Mouse (Mus musculus) midbrain, embryonic 11.5 days (tissue): ENCODE data around the gene Mmp17. TPM values are rescaled to one million over a fixed set of nuclear protein-coding genes. Genes with fewer than 3 reads are reported as not detected.
A peak's percentile ranks its signal among the peaks of the same experiment; 100 is the strongest.

Experiments
- ATAC-seq: fragments of 200-750 bp; cut with Nextera tagmentation; 2 replicates; pipeline ENCODE4 v1.8.0; 2017; ENCODE audit warnings: moderate TSS enrichment, moderate library complexity; ENCODE audit not compliant: low FRiP score
- DNase-seq: peaks from one replicate; pipeline ENCODE4 v3.0.0; 2015; ENCODE audit warnings: low spot score; ENCODE audit errors: missing footprints
- H3K27ac ChIP-seq: fragments of 300-500 bp; sonication (generic); 2 replicates; pipeline ENCODE4 v1.5.1; 2014; ENCODE audit warnings: low read depth, low read length
- H3K27me3 ChIP-seq: fragments of 300-500 bp; sonication (generic); 2 replicates; pipeline ENCODE4 v1.6.1; 2014; ENCODE audit warnings: mild to moderate bottlenecking, low read length, moderate library complexity, mixed read lengths; ENCODE audit not compliant: control insufficient read depth, insufficient read depth
- H3K36me3 ChIP-seq: fragments of 300-500 bp; sonication (generic); 2 replicates; pipeline ENCODE4 v1.6.1; 2014; ENCODE audit warnings: mild to moderate bottlenecking, low read length, moderate library complexity, mixed read lengths; ENCODE audit not compliant: control insufficient read depth, insufficient read depth
- H3K4me1 ChIP-seq: fragments of 300-500 bp; sonication (generic); 2 replicates; pipeline ENCODE4 v1.6.1; 2014; ENCODE audit warnings: low read length; ENCODE audit not compliant: control insufficient read depth, insufficient read depth
- H3K4me2 ChIP-seq: fragments of 300-500 bp; sonication (generic); 2 replicates; pipeline ENCODE4 v1.6.1; 2014; ENCODE audit warnings: mild to moderate bottlenecking, moderate library complexity
- H3K4me3 ChIP-seq: fragments of 300-500 bp; sonication (generic); 2 replicates; pipeline ENCODE4 v1.5.1; 2014; ENCODE audit warnings: low read depth, low read length
- H3K9ac ChIP-seq: fragments of 300-500 bp; sonication (generic); 2 replicates; pipeline ENCODE4 v1.6.1; 2014; ENCODE audit warnings: low read length
- H3K9me3 ChIP-seq: fragments of 300-500 bp; sonication (generic); 2 replicates; pipeline ENCODE4 v1.6.1; 2016; ENCODE audit warnings: low read length; ENCODE audit not compliant: control insufficient read depth
- WGBS: fragments of 180-500 bp; shearing (Covaris S2); extraction: QIAGEN DNeasy Blood & Tissue Kit; methylation state at CpG from one replicate; pipeline ENCODE4 v1.1.7; 2014; 5-methylcytosine and 5-hydroxymethylcytosine counted together
- polyA plus RNA-seq: library from polyadenylated mRNA; unstranded; fragments of >200 nt; fragmentation: Nextera tagmentation; extraction: Ambion mirVana; gene quantifications from 2 replicates; pipeline ENCODE4 v1.2.1, GENCODE M21; 2014

Gene Mmp17
- polyA plus RNA-seq: 3.6 and 4.6 TPM in 2 replicates

DNA sequence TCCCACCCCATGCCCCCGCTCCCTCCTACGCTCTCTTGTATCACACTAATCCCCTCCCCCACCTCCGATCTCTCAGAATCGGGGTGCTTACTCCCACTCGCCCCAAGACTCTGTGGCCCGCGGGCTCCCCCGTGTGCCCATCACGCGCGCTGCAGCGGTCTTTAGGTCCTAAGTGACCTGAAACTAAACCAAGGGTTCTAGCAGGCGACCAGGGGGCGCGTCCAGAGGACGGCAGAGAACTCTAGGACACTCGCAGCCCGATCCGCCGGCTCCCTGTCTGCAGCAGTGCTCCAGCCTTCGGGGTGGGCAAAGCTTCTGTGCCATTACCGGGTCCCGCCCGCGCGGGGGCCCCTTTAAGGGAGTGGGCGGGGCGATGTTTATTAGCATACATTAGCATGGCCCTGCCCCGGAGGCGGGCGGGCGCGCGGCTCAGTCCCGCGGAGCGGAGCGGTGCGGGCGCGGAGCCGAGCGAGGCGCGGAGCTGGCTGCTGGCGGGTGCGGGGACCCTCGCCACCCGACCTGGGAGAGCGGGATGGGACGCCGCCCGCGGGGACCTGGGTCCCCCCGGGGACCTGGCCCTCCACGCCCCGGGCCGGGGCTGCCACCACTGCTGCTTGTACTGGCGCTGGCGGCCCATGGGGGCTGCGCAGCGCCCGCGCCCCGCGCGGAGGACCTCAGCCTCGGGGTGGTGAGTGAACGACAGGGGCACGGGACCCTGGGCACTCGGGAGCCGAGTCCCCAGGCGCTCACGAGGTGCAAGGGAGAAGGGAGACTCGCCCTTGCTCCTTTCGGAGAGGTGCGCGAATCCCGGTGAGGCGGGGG, at the start of gene Mmp17:
Mmp17 (plus strand) TSS at position 409 of the 822 bp plus-strand sequence.
- under 1% methylated on average over 71 of the region's 80 CpGs for WGBS
- Histone ChIP-seq H3K36me3 (no peaks in the 10 kb centered on the region), H3K27ac (no peak within 1 kb of the TSS), H3K9me3 (no peaks in the 10 kb centered on the region), H3K9ac (peak within 1 kb of the TSS; percentile 80), H3K4me1 (peaks cover 19% of the 10 kb centered on the region), H3K27me3 (peaks cover 18% of the 10 kb centered on the region; the same call in 1 of the 2 replicates), H3K4me3 (peak within 1 kb of the TSS; percentile 72), H3K4me2 (peak within 1 kb of the TSS; percentile 99)
- peak; percentile 99 for DNase-seq
- ATAC-seq: peak; percentile 87

DNA sequence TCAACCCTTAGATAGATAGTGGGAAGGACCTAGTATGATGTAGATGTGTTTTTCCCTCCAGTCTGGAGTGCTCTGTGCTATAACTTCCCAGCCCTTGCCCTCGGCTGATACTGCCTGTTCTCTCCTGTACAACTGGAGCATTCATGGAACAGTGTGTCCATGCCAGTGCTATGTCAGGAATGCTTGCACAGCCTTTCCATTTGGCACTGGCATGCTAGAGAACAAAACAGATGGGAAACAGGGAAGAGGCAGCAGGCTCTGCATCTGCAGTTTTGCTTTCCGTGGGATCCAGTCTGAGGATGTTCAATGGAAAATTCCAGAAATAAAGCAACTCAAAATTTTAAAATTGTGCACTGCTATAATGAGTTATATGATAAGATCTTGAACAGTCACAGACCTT, 49.5 kb upstream of the Mmp17 start:
- no peaks in the 10 kb centered on the region for H3K27me3 ChIP-seq
- no peak overlapping the region for H3K4me3 ChIP-seq
- WGBS: 85% methylated on average over 2 of the region's 2 CpGs
- H3K9me3 ChIP-seq: no peaks in the 10 kb centered on the region
- no peak for DNase-seq
- H3K9ac ChIP-seq: no peak overlapping the region
- H3K27ac ChIP-seq: no peak overlapping the region
- H3K36me3 ChIP-seq: peaks cover 2% of the 10 kb centered on the region; the same call in 1 of the 2 replicates
- H3K4me1 ChIP-seq: no peaks in the 10 kb centered on the region
- no peak for ATAC-seq
- H3K4me2 ChIP-seq: no peak overlapping the region

DNA sequence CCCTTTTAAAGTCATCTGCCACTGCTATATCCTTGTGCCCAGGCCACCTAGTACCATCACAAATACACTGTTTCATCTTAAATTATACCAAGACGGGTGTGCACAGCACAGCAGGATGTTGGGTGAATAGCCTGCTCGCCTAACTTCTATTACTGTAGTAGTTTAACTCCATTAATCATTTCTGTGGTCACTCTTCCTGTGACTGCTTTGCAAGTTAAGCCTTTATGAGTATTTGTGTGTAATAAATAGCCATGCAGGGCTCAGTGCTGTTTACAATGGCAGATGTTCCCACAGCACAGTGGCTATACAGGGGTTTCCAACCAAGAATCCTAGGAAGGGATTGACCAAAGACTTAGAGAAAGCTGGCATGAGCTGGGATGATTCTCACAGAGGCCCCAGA, 48.9 kb upstream of the Mmp17 start:
- ATAC-seq: no peak
- WGBS: 94% methylated on average over 2 of the region's 2 CpGs
- H3K36me3 ChIP-seq: peaks cover 3% of the 10 kb centered on the region; the same call in 1 of the 2 replicates

DNA sequence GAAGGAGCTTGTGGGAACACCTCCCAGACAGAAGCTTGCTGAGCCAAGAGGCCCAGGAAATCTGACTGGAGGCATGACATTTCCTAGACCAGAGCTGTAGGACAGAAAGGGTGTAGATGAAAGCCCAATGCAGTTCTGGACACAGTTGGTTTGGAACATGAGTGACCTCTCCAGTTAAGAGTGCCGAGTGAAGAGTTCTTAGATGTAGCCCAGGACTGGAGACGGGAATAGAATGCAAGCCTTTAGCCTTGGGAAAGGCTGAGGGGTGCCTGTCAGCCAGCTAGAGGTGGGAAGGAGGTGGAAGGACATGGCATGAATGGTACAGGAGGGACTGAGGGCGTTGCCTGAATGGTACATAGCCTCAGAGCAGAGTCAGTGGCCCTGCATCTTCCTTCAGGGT, 48.5 kb upstream of the Mmp17 start:
- no peak overlapping the region for H3K4me2 ChIP-seq
- H3K9ac ChIP-seq: no peak overlapping the region
- DNase-seq (no peak), ATAC-seq (no peak)
- peaks cover 3% of the 10 kb centered on the region; the same call in 1 of the 2 replicates for H3K36me3 ChIP-seq
- no peaks in the 10 kb centered on the region for H3K9me3 ChIP-seq
- no peaks in the 10 kb centered on the region for H3K27me3 ChIP-seq
- H3K4me3 ChIP-seq: no peak overlapping the region
- H3K27ac ChIP-seq: no peak overlapping the region
- H3K4me1 ChIP-seq: no peaks in the 10 kb centered on the region
- WGBS: 89% methylated on average over 3 of the region's 3 CpGs

More for the DNA sequence above, 48.9 kb upstream of the Mmp17 start:
- Histone ChIP-seq H3K9ac (no peak overlapping the region), H3K4me2 (no peak overlapping the region), H3K27ac (no peak overlapping the region), H3K27me3 (no peaks in the 10 kb centered on the region), H3K9me3 (no peaks in the 10 kb centered on the region), H3K4me3 (no peak overlapping the region), H3K4me1 (no peaks in the 10 kb centered on the region)
- DNase-seq: no peak

DNA sequence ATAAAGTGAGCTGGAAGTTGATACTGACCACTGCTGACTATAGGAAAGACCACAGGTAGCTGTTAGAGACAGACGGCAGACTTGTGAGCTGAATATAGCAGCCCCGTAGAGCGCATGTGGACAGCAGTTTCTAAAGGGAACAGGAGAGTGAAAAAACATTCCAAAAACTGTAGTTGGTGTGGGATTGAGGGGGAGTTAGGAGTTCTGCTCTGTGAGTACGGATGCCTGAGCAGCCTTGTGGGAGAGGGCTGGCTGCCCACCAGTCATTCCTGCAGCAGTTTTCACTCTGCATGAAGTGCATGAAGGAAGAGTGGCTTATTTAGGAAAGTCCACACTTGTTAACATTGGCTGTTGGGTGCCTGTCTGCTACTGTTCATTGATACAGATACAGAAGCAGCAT, 45.1 kb upstream of the Mmp17 start:
- peaks cover 15% of the 10 kb centered on the region for H3K36me3 ChIP-seq
- H3K4me1 ChIP-seq: no peaks in the 10 kb centered on the region
- H3K4me3 ChIP-seq: no peak overlapping the region
- no peak overlapping the region for H3K4me2 ChIP-seq
- no peak for ATAC-seq
- no peaks in the 10 kb centered on the region for H3K27me3 ChIP-seq
- H3K27ac ChIP-seq: no peak overlapping the region
- DNase-seq: no peak
- no peak overlapping the region for H3K9ac ChIP-seq
- WGBS: 94% methylated on average over 4 of the region's 4 CpGs
- H3K9me3 ChIP-seq: no peaks in the 10 kb centered on the region

DNA sequence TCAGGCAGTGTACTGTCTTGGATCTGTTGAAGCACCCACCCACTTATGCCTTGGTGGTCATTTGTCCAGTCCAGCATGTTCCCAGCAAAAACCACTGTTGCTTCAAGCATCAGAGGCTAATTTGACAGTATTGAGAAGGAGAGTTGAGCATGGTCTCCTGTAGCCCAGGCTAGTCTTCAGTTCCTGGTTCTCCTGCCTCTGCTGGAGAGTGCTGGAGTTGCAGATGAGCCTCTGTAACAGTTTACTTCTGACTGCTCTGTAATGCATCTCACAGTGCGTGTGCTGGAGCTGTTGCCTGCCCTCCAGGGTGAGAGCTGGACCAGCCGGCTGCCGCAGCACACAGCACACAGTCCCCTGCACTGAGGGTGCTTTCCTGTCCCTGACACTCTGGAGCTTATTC, 41.7 kb upstream of the Mmp17 start:
- DNase-seq: no peak
- ATAC-seq: no peak
- Histone ChIP-seq H3K9me3 (no peaks in the 10 kb centered on the region), H3K4me1 (no peaks in the 10 kb centered on the region), H3K4me2 (no peak overlapping the region), H3K27ac (no peak overlapping the region), H3K4me3 (no peak overlapping the region), H3K9ac (no peak overlapping the region), H3K27me3 (no peaks in the 10 kb centered on the region), H3K36me3 (peaks cover 26% of the 10 kb centered on the region)
- 95% methylated on average over 3 of the region's 3 CpGs for WGBS

DNA sequence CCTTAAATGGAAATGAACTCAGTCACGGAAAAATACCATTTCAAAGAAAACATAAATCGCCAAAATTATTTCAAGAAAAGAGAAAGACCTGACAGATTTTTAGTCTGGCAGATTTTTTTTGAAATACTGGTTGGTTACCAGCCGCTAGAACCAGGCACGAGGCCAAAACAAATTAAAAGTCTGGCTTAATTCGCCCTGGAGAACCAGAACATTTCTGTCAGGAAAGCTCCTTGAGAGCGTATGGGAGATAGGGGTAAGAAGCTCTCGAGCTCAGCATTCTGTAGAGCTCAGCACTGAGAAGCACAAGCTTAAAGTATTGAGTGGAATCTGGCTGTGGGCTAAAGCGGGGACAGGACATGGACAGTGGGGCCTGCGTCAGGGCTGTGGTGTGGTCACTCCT, 38.2 kb upstream of the Mmp17 start:
- Histone ChIP-seq H3K4me3 (no peak overlapping the region), H3K36me3 (peaks cover 38% of the 10 kb centered on the region), H3K9ac (no peak overlapping the region), H3K27me3 (no peaks in the 10 kb centered on the region), H3K9me3 (no peaks in the 10 kb centered on the region), H3K27ac (no peak overlapping the region), H3K4me1 (no peaks in the 10 kb centered on the region), H3K4me2 (no peak overlapping the region)
- no peak for DNase-seq
- 94% methylated on average over 9 of the region's 9 CpGs for WGBS
- no peak for ATAC-seq

DNA sequence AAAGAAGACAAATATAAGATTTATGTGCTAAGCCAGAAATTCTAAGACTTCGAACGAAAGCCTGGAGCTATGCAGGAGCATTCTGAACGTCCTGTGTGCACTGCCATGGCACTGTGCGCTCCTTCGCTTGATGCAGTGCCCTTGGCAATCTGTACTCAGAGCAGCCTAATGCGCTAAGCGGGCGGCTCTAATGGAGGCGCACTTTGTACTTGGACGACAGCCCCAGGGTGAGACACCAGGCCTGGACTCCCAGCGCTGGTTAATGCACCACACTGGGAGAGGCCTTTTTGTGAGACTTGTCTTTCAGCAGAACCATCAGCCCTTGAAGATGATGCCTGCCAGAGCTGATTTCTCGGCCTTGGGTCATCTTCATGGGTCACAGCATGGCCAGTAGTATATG, 34.3 kb upstream of the Mmp17 start:
- Histone ChIP-seq H3K27me3 (no peaks in the 10 kb centered on the region), H3K4me1 (no peaks in the 10 kb centered on the region), H3K36me3 (peaks cover 47% of the 10 kb centered on the region), H3K9me3 (no peaks in the 10 kb centered on the region), H3K4me3 (no peak overlapping the region), H3K4me2 (no peak overlapping the region), H3K27ac (no peak overlapping the region), H3K9ac (no peak overlapping the region)
- 92% methylated on average over 12 of the region's 12 CpGs for WGBS
- ATAC-seq (no peak), DNase-seq (no peak)

DNA sequence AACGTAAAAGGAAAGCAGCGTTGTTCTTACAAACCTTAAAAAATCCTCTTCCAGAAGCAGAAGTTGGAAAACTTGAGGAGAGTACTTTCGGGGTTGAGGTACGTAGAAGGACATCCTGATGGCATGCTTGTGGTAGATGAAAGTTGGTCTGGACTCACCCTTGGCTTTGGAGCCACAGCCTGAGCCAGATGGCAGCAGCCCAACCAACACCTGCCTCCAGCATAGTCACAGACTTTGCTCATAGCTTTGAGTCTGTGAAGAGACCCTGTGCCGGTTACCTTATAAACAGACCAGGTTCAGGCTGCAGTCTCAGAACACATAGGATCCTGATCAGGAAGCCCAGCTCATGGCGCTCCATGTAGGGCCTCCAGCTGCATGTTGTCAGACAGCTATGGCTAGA, 33.2 kb upstream of the Mmp17 start:
- no peak overlapping the region for H3K4me2 ChIP-seq
- DNase-seq: no peak
- WGBS: 94% methylated on average over 6 of the region's 6 CpGs
- no peak for ATAC-seq
- no peaks in the 10 kb centered on the region for H3K27me3 ChIP-seq
- H3K9ac ChIP-seq: no peak overlapping the region
- H3K9me3 ChIP-seq: no peaks in the 10 kb centered on the region
- H3K4me3 ChIP-seq: no peak overlapping the region
- H3K4me1 ChIP-seq: no peaks in the 10 kb centered on the region
- H3K27ac ChIP-seq: no peak overlapping the region
- H3K36me3 ChIP-seq: peaks cover 57% of the 10 kb centered on the region
